Mouse (Mus musculus) layer of hippocampus, adult 9-11 months (tissue): Measurements from ENCODE around the gene Ahdc1.
"Not testable (repeated sequence)": the region's sequence is repeated elsewhere in the genome, so short reads cannot be mapped to it uniquely, and the experiment has no call there.

ENCODE experiments used
- DNase-seq: peaks from one replicate; pipeline ENCODE4 v3.0.0; 2022

Ahdc1 gene

DNA sequence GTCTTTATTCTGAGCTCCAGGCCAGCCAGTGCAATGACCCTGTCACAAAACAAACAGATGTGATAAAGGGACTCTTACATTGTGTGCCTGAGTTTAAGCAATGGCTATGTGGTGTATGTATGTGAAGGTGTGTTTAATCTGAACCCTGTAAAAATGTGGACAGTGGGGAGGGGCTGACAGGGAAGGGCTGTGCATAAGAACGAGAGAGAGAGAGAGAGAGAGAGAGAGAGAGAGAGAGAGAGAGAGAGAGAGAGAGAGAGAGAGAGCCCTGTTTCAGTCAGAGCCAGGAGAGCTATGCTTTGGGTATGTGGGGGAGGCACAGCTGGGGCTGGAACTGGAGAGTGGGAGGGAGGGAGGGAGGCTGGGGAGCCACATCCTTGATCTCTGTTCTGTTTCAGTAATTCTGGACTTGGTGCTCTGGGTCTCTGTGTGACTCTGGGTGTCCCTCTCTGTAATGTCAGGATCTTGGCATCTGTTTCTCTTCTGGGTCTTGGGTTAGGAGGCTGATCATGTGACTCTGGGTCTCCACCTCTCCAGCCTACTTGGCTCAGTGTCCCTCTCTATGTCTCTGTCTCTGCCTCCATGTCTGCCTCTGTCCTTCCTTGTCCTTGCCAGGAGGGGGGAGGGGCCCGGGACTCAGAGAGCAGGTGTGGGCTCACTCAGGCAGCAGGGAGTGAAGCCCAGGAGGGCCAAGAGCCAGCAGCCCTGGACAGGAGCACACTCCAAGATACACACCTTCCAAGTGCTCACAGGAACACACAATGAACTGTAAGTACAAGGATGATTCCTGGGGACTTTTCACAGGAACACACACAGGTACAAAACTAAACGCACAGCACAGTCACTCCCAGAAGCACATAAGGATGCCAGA, 73.2 kb downstream of the Ahdc1 start:
- no peak for DNase-seq

DNA sequence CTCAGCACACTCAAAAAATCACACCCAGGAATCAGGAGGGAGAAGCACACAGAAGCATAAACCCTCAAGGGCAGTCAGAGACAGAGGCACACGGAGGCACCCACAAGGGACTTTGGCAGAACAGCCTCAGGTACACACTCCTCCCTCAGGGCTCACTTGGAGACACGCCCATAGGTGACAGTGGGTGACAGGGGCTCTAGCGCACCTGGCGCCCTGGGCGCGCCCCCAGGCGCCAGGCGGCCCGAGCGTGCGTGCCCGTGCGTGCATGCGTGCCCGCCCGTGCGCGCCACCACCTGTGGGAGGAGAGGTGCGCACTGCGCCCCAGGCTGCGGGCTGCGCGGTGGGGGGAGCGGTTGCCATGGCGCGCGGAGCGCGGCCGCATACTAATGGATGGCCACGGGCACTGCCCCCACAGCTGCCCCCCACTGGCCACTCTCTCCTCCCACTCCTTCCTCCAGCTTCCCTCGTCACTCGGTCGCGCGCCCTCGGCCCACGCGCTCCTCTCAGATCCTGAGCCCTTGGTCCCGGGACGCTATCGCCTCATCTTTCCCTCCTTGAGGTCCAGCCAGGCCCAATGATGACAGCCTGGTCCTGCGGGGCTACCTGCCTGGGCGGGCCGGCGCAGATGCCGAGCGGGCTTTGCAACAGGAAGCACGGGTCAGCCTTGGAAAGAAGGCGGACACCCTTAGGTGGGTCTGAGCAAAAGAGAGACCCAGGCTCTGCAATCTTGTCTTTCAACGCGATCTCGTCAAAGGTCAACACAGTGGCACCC, 74.1 kb downstream of the Ahdc1 start:
- no peak for DNase-seq

DNA sequence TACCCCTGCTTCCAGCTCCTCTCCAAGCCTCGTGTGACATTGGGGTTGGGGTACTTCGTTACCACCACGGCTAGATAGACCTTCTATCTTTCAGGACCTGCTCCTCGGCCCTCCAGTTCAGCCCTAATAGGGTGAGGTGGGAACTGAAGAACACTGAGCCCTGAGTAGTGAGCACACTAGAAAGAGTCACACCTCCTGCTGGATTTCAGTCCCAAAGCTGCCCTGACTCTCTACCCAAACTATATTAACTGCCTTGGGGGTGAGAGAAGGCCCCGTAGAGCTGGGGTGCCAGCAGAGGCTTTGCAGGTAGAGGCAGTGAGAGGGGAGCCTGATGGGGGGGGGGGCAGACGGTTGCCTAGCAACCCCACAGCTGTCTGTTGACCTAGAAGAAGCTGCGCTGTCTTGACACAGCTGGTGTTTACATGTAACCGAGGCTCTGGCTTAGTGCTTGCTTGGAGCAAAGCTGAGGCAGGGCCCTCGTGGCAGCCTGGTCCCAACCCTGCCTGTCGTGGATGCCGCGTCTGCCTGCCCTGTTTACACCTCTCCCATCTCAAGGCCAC, 74.8 kb downstream of the Ahdc1 start:
- DNase-seq: no peak

DNA sequence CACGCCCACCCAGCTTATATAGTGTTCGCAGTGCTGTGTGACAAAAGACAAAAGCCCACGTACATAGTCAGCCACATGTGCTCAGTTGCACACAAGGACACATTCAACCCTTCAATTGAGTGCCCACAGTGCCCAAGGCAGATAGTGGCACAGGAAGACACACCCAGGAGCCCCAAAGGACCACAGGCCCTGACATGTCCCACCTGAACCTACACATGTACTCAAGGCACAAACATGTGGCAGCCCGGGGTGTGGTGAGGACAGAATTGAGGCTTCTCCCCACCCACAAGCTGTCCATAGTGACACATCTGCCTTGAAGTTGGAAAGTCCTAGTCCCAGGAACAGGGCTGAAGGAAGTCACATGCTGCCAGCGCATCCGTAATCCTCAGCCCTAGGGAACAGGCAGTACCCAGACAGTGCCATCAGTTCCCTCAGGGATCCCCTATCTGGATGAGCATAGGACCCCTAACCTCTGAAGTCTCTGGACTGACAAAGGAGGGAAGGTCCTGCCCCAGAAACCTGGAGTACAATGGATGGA, 76.2 kb downstream of the Ahdc1 start:
- no peak for DNase-seq

DNA sequence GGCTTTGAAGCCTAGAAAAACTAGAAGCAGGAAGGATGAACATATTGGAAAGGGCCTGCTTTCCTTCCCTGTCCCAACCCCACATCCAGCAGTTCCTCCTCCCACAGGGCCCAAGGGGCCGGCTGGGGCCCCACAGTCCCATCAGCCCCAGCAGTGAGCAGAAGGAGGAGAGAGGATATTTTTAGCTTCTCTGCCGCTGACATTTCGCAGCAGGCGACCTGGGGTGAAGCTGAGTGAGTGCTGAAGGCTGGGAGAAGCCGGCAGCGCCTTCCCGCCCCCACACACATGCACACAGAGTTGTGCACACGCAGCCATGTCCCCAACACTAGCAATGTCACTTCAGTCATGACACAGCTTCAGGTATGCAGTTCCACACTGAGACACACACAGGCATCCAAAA, 76.8 kb downstream of the Ahdc1 start:
- DNase-seq: no peak

DNA sequence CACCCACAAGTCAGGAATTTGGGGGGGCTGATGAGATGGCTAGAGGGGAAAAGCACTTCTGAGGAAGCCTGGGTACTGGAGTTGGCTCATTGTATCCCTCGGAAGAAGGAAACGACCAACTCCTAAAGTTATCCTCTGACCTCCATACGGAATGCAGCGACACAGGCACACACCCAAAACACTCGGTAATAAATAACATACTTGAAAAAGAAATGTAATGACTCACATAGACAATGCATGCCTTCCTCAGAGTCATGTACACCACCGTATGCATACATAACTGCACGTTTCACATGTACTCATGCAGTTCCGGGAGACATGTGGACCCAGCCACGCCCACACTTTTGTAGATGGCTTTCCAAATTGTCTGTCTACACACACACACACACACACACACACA, 78.3 kb downstream of the Ahdc1 start:
- no peak for DNase-seq

DNA sequence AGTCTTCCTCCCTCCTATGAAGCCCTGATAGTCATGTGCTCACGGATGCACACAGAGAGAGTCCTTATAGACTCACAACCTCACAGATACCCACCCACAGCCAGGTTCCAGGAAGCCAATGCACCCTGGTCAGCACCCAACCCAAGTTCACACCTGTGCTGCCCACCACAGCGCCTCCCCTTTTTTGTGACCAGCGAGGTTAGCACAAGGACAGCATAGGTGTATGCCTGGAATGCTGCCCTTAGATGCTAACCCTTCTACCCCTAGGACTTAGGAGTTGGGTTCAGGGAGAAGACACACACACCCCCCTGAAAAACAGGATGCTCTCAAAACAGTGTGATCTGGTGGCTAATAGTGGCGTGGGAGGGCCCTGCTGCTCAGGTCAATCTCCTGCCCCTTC, 78.7 kb downstream of the Ahdc1 start:
- DNase-seq: no peak

DNA sequence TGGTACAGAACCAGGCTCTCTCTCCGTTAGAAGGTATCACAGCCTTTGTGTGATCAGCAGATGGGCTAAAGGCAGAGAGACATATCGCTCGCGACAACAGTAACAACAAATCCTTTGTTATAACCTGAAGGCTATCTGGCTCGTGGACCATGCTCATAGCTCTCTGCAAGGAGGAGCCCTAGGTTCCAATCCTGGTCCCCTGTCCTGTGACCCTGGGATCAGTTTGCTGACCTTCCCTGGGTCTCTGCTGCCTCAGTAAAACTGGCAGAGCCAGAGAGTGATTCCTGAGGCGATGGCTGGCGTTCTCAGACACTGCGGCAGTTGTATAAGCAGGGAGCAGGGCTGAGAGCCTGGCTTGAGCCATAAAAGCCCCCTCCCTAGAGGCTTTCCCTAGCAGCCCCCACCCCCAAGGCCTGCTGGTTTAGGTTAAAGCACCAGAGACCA, 79.2 kb downstream of the Ahdc1 start:
- no peak for DNase-seq

DNA sequence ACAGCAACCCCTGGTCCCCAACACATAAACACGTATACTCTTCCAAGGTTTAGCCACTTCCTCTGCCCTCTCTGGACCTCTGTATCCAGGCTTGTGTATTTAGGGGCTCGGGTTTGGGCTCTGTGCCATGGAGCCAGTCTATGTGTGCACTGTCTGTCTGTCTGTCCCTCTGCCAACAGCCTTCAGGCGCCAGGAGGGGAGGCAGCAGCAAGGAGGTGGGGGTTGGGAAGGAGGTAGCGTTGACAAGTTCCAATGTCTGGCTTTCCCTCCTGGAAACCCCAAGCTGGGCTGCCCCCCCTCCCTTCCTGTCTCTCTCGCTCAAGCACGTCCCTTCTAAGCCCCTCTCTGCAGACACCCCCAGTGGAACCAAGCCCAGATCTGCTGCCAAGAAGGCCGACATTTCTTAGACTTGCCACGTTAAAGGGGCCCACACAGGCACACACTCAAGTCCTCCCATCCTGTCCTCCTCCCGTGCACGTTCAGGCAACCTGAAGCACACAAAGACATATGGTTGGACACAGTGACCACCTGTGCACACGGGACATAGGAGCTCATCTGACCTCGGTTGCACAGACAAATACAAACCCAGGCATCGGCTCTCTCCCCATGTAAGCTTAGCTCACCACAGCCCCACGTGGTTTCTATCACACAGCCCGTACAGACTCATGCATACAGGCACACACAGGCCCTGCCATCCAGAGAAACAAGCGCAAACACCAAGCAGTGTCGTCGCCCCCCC, 79.8 kb downstream of the Ahdc1 start:
- DNase-seq: peak; percentile 70

DNA sequence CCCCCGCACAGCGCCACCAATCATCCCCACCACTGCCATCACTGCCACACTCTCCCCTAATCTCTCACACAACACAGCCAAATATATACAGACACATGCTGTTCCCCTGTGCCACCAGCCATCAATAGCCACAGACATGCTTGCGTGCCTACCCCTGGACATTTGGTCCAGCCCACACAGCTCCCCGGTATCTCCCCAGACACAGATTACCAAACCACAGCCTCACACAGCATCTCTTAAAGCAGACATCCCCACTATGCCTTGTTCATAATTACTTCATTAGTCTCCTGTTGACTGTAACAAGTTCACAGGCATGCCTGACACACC, 80.4 kb downstream of the Ahdc1 start:
- DNase-seq: peak; percentile 39

DNA sequence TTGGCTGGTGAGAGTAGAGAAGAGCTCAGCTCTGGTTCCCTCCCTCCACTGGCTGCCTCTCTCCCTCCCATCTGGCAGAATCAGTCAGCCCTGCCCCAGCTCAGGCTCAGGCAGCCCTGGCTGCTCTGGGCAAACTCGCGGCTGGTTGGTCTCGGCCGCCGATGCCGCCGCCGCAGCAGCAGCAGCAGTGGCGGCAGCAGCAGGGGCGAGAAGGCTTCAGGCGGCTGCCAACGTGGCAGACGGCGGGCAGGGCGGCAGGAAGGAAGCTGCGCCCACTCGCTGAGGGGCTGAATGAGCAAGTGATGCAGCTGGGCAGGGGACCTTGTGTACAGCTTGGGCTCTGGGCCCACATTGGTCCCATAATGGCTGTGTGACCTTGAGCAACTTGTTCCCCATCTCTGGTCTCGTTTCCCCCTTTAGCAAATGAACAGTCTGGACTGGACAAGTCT, 81.4 kb downstream of the Ahdc1 start:
- peak; percentile 89 for DNase-seq

DNA sequence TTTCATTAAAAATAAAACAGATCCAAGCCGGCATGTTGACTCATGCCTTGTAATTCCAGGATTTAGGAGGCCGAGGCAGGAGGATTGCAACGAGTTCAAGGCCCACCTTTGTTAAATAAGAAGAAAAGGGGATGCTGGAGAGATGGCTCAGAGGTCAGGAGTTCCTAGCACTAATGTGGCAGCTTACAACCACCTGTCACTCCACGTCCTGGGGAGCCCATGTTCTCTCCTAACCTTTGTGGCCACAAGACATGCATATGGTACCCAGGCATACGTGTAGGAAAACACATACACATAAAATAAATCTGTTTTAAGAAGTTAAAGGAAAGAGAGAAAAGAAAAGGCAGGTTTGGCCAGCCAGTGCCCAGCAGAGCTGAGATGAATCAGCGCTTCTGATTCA, 82.0 kb downstream of the Ahdc1 start:
- DNase-seq: no peak

DNA sequence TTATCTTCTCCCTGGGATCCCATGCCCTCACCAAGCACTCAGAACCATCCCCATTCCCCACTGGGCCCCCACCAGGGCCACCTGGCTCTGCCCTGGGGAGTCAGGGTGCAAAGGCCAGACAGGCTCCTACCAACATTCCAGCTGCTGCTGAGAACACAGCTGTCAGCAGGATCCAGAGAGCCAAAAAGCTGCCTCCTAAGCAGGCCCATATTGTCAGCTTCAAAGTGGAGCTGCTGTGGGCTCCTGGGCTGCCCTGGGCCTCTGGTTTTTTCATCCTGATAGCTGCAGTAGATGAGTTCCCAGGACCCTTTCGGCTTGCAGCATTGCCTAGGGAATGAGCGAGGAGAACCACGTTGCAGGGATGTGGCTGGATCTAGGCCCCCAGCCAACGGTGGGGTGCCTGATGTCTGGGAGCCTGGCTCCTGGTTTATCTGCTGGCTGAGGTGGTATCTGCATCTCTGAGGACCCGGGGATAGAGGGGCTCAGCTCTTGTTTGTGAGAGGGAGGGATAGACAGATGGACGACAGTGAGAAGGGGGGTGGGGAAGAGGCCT, 82.5 kb downstream of the Ahdc1 start:
- no peak for DNase-seq

DNA sequence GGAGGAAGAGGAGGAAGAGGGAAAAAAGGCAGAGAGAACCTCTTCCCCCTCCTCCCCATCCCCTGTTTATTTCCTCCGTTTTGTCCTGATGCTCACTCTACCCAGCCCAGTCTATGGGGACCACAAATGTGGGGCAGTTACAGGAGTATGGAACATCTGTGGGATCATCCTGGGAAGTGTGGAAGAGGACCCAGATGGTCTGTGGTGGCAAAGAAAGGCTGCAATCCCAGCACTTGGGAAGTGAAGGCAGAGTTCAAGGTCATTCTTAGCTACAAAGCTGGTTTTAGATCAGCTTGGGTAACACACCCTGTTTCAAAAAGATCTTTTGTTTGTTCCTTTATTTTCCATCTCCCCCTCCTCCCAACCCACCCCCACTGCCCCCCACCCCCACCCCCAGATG, 83.2 kb downstream of the Ahdc1 start:
- DNase-seq: no peak

DNA sequence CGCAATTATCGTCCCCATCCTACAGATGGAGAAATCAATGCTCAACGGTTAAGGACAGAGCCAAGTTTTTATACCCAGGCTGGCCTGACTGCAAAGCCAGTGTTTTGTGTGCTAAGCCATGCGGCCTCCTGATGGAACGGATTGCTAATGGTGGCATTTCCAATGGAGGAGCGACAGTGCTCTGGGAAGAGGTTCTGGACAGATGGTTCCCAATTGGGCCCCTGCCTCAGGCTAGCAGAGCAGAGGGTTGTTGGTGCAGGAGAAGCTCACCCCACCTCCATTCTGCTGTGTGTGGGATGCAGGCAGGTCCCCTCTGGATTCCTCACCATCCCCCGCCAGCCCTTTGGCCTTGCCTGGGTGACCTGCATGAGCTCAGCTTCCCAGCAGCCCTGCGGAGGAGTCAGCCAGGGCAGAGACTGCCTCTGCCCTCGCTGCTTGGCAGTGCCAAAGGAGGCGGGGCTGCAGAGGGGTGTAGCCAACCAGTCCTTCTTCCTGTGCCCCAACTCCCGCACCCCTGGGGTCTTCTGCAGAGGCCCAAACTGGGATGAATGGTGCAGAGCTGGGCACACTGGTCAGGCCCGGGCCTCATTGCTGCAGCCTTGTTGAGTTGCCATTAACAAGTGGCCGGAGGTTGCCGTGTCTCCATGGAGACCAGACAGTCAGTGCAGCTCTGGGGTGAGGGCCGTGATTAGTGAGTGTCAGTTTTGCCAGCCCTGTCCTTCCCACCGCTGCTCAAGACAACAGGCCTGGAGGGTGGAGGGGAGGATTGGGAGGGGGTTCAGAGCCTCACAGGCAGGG, 84.1 kb downstream of the Ahdc1 start:
- DNase-seq: peak; percentile 83

DNA sequence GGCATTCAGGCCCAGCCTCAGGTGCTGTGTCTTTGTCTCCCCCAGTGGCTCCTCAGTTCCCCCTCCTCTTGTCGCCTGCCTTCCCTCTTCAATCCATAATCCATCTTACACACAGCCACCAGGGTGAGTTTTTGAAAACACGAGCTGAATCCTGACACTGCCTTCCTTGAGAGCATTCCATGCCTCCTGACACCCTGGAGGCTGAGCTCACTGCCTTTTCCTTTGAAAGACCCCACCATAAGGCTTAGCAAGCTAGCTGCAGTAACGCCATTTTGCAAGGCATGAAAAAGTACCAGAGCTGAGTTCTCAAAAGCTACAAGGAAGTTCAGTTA, 84.6 kb downstream of the Ahdc1 start:
- DNase-seq: not testable (repeated sequence)

DNA sequence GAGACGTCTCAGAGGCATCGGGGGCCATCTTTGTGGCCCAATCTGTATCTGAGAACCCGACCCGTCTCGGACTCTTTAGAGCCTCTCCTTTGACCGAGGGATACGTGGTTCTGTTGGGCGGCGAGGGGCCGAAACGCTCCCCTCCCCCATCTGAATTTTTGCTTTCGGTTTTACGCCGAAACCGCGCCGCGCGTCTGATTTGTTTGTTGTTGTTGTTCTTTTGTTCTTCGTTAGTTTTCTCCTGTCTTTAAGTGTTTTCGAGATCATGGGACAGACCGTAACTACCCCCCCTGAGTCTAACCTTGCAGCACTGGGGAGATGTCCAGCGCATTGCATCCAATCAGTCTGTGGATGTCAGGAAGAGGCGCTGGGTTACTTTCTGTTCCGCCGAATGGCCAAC, 85.6 kb downstream of the Ahdc1 start:
- not testable (repeated sequence) for DNase-seq

DNA sequence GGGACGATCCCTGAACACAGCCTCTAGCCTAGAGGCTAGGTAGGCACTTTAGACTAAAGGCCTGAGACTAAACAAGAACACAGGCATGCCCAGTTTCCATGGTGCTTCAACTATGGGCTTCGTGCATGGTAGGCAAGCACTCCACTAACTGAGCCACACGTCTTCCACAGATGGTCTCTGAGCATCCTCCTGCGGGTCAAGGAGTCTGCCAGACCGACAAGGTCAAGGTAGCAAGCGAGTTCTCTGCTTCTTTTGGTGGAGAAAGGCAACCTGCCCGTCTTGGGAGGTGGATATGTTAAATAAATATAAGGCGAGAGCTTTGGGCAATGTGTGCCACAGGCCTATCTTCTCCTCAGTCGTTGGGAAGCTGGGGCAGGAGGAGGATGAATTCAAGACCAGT, 90.7 kb downstream of the Ahdc1 start:
- DNase-seq: no peak

DNA sequence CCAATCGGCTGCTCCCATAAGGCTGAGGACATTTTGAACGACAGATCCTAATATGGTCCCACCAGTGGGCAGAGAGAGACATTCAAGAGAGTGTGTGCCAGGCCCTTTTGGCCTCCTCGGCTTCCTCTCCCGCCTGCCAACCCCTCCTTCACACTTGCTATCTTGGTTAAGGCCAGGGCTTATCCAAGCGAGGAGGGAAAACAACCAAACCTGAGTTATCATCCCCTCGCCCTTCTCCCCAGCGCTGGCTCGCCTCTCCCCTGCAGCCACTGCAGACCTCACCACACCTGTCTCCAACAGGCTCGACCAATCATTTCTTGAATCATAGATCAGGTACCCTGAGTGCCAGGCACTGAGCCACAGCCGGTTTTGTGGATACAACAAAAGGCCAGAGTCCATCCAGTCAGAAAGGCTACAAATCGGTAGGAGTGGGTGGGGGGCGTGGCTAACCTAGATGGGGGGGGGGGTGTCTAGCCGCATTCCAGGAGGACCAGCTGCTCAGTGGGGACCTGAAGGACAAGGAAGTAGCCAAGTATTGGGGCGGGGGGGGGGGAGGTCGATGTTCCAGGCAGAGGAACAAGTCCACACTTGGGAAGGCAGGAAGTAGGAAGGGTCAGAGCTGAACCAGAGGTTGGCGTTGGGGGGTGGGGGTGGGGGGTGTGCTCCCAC, 92.6 kb downstream of the Ahdc1 start:
- DNase-seq: no peak

DNA sequence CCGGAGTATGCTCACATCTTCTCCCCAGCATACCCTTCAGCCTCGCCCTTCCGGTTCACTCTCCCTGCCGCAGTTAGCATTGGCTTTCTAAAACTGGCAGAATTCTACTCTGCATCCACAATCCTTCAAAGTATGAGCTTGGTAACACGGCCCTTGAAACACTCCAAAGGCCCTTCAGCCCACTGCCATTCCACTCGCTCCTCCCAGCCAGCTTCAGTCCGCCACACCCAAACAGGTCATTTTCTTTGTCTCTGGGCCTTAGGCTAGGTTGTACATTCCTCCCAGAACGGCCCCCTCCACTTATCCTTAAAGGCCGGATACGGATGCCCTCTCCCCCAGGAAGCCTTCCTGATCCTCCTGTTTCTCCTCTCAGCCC, 93.1 kb downstream of the Ahdc1 start:
- no peak for DNase-seq

DNA sequence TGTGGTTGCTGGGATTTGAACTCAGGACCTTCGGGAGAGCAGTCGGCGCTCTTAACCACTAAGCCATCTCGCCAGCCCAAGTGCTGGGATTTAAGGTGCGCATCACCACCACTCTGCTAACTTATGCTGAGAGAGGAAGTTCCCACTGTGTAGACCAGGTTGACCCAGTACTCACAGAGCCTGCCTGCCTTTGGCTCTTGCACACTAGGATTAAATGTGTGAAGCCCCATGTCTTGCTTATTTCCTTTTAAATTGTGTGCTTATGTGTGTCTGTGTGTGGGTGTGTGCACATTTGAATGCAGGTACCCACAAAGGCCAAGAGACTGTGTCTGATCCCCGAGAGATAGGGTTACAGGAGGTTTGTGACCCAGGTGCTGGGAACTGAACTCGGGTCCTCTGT, 95.6 kb downstream of the Ahdc1 start:
- no peak for DNase-seq
